Mouse (Mus musculus) brain, embryonic 14.5 days (tissue): ENCODE data around the gene Emcn.

Experiments used
- CTCF ChIP-seq: fragments of 200-500 bp; IDR thresholded peaks from 2 replicates; pipeline ENCODE4 v1.5.1; 2012; ENCODE audit warnings: inconsistent platforms, mild to moderate bottlenecking, moderate library complexity, borderline replicate concordance; ENCODE audit not compliant: insufficient read depth, insufficient read length; ENCODE audit errors: extremely low read depth
- POLR2A ChIP-seq: fragments of 200-500 bp; IDR thresholded peaks from 2 replicates; pipeline ENCODE4 v1.6.1; 2012; ENCODE audit warnings: mild to moderate bottlenecking, inconsistent platforms, borderline replicate concordance; ENCODE audit not compliant: poor library complexity, insufficient read depth, insufficient read length, severe bottlenecking; ENCODE audit errors: extremely low read depth

GRCm38 (mm10) chr3:137351882-137352281 lies 11.0 kb downstream of the Emcn start:
- TF ChIP-seq CTCF (no peak), POLR2A (no peak)
